Mouse (Mus musculus): ENCODE data around the gene Alpl. TPM values are rescaled to one million over a fixed set of nuclear protein-coding genes. Genes with fewer than 3 reads are reported as not detected.
A peak's percentile ranks its signal among the peaks of the same experiment; 100 is the strongest.

Alpl gene
- total RNA-seq (2014; rRNA removed), result 15.3 and 22.4 TPM in 2 replicates
- 16.6 and 17.5 TPM in 2 replicates for polyA plus RNA-seq (2015; fragmentation: Nextera tagmentation; extraction: Ambion mirVana)

- no peaks in the 10 kb centered on the region for H3K27me3 ChIP-seq (ENCODE audit: insufficient read depth, low read length)
- peak within 1 kb of the TSS; percentile 41; the same call in 1 of the 2 replicates for H3K9ac ChIP-seq (replicated peaks; ENCODE audit: low read length)
- ATAC-seq (peak; percentile 80), DNase-seq (ENCODE audit: low spot score) (peak; percentile 80)
- 2% methylated on average over 58 of the region's 78 CpGs for WGBS
- peak within 1 kb of the TSS; percentile 40 for H3K4me3 ChIP-seq (ENCODE audit: low read length)
- H3K27ac ChIP-seq, result no peak within 1 kb of the TSS
- no peaks in the 10 kb centered on the region for H3K36me3 ChIP-seq (ENCODE audit: insufficient read depth, low read length)
- peak; percentile 57 for TF ChIP-seq CTCF (IDR thresholded peaks at IDR 0.05; ENCODE audit: low read depth)
- H3K4me1 ChIP-seq (ENCODE audit: insufficient read depth, low read length), result peaks cover 6% of the 10 kb centered on the region
- H3K9me3 ChIP-seq (ENCODE audit: low read length), result no peaks in the 10 kb centered on the region
- H3K4me2 ChIP-seq (ENCODE audit: low read depth, low read length), result peak within 1 kb of the TSS; percentile 85
Observed at GRCm38 (mm10) chr4:137795611-137796557, at the start of gene Alpl. Gene Alpl, minus strand, starts transcription at chr4:137796384.

DNA sequence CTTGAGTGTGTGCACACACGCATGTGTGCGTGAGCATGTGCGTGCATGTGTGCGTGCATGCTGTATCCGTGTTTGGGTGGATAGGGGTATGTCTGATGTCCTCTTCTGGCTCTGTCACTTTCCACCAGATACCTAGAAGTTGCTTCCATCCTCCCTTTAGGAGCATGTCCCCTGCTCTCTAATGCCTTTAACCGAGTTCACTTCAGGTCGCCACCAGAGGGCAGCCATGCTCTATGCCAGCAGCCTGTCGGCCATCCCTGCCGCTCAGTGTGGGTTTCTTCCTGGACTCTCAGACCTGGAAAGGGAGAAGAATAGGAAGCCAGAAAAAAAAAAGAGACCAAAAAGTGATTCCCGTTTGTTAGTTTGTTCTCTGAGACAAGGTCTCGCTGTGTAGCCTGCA, 48.5 kb upstream of the Alpl start:
- Histone ChIP-seq H3K36me3 (ENCODE audit: insufficient read depth, low read length) (no peaks in the 10 kb centered on the region), H3K9me3 (ENCODE audit: low read length) (no peaks in the 10 kb centered on the region), H3K27ac (no peak overlapping the region), H3K27me3 (ENCODE audit: insufficient read depth, low read length) (no peaks in the 10 kb centered on the region; the same call in 1 of the 2 replicates), H3K9ac (replicated peaks; ENCODE audit: low read length) (no peak overlapping the region), H3K4me2 (ENCODE audit: low read depth, low read length) (no peak overlapping the region), H3K4me3 (ENCODE audit: low read length) (no peak overlapping the region), H3K4me1 (ENCODE audit: insufficient read depth, low read length) (no peaks in the 10 kb centered on the region)
- 23% methylated on average over 11 of the region's 11 CpGs for WGBS
- ATAC-seq (0 out of 2 replicates have a peak, but pooled peaks have one; percentile 59), DNase-seq (ENCODE audit: low spot score) (peak; percentile 88)
- TF ChIP-seq CTCF (IDR thresholded peaks at IDR 0.05; ENCODE audit: low read depth), result peak; percentile 98

DNA sequence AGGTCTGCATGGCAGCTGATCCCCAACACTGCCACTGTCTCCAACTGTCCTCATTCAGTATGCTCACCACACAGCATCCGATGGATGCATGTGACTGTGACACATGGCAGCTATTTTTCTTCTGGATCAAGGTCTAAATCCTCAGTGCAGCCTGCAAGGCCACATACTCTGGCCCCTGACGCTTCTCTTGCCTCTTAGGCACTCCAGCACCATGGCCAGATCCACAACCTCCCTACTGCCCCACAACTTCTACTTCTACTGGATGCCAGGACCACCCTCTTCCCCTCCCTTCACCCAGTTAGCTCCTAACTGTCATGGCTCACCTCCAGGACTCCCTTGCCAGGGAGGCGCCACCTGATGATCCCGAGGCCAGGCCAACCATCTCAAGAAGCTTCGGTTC, 43.3 kb upstream of the Alpl start:
- no peaks in the 10 kb centered on the region for H3K36me3 ChIP-seq (ENCODE audit: insufficient read depth, low read length)
- 72% methylated on average over 5 of the region's 5 CpGs for WGBS
- DNase-seq (ENCODE audit: low spot score), result no peak
- H3K27ac ChIP-seq, result no peak overlapping the region
- H3K9me3 ChIP-seq (ENCODE audit: low read length), result no peaks in the 10 kb centered on the region
- H3K4me2 ChIP-seq (ENCODE audit: low read depth, low read length), result no peak overlapping the region
- no peaks in the 10 kb centered on the region; the same call in 1 of the 2 replicates for H3K27me3 ChIP-seq (ENCODE audit: insufficient read depth, low read length)
- no peak overlapping the region for H3K9ac ChIP-seq (replicated peaks; ENCODE audit: low read length)
- H3K4me3 ChIP-seq (ENCODE audit: low read length), result no peak overlapping the region
- ATAC-seq, result no peak
- no peaks in the 10 kb centered on the region for H3K4me1 ChIP-seq (ENCODE audit: insufficient read depth, low read length)
- no peak for TF ChIP-seq CTCF (IDR thresholded peaks at IDR 0.05; ENCODE audit: low read depth)

GRCm38 (mm10) chr4:137838791-137839190, 42.6 kb upstream of the Alpl start:
- H3K4me2 ChIP-seq (ENCODE audit: low read depth, low read length), result no peak overlapping the region
- ATAC-seq (no peak), DNase-seq (ENCODE audit: low spot score) (no peak)
- H3K36me3 ChIP-seq (ENCODE audit: insufficient read depth, low read length), result no peaks in the 10 kb centered on the region
- H3K9me3 ChIP-seq (ENCODE audit: low read length), result no peaks in the 10 kb centered on the region
- H3K4me1 ChIP-seq (ENCODE audit: insufficient read depth, low read length), result no peaks in the 10 kb centered on the region
- WGBS, result 86% methylated on average over 2 of the region's 2 CpGs
- no peak overlapping the region for H3K4me3 ChIP-seq (ENCODE audit: low read length)
- H3K27ac ChIP-seq, result no peak overlapping the region
- TF ChIP-seq CTCF (IDR thresholded peaks at IDR 0.05; ENCODE audit: low read depth), result no peak
- H3K9ac ChIP-seq (replicated peaks; ENCODE audit: low read length), result no peak overlapping the region
- H3K27me3 ChIP-seq (ENCODE audit: insufficient read depth, low read length), result no peaks in the 10 kb centered on the region; the same call in 1 of the 2 replicates

GRCm38 (mm10) chr4:137837792-137838191, 41.6 kb upstream of the Alpl start:
- no peak for DNase-seq (ENCODE audit: low spot score)
- Histone ChIP-seq H3K9ac (replicated peaks; ENCODE audit: low read length) (no peak overlapping the region), H3K4me3 (ENCODE audit: low read length) (no peak overlapping the region), H3K4me2 (ENCODE audit: low read depth, low read length) (no peak overlapping the region), H3K4me1 (ENCODE audit: insufficient read depth, low read length) (no peaks in the 10 kb centered on the region), H3K27ac (no peak overlapping the region), H3K9me3 (ENCODE audit: low read length) (no peaks in the 10 kb centered on the region), H3K27me3 (ENCODE audit: insufficient read depth, low read length) (no peaks in the 10 kb centered on the region; the same call in 1 of the 2 replicates), H3K36me3 (ENCODE audit: insufficient read depth, low read length) (no peaks in the 10 kb centered on the region)
- WGBS, result 71% methylated on average over 8 of the region's 8 CpGs
- no peak for ATAC-seq
- TF ChIP-seq CTCF (IDR thresholded peaks at IDR 0.05; ENCODE audit: low read depth), result no peak

DNA sequence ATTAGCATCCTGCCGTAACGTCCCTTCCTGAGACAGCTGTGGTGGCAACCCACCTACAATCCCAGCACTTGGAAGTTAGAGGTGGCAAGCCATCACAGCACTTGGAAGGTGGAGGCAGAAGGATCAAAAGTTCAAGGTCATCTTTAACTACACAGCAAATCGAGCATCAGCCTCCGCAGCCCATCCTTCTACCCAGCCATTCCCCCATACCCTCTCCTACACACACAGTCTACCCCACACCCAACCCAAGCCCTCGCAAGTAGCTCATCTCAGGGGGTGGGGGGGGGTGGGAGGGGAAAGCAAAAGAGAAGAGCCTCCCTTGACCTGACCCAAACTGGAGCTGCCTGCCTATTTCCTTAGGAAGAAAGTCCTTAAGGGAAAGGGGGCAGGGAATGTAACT, 40.6 kb upstream of the Alpl start:
- ATAC-seq (no peak), DNase-seq (ENCODE audit: low spot score) (no peak)
- Histone ChIP-seq H3K27me3 (ENCODE audit: insufficient read depth, low read length) (no peaks in the 10 kb centered on the region; the same call in 1 of the 2 replicates), H3K27ac (no peak overlapping the region), H3K4me1 (ENCODE audit: insufficient read depth, low read length) (no peaks in the 10 kb centered on the region), H3K4me2 (ENCODE audit: low read depth, low read length) (no peak overlapping the region), H3K4me3 (ENCODE audit: low read length) (no peak overlapping the region), H3K9me3 (ENCODE audit: low read length) (no peaks in the 10 kb centered on the region), H3K9ac (replicated peaks; ENCODE audit: low read length) (no peak overlapping the region), H3K36me3 (ENCODE audit: insufficient read depth, low read length) (no peaks in the 10 kb centered on the region)
- no peak for TF ChIP-seq CTCF (IDR thresholded peaks at IDR 0.05; ENCODE audit: low read depth)
- whole genome bisulfite sequencing, result 91% methylated on average over 5 of the region's 5 CpGs

Data from hindbrain, postnatal 0 days (tissue).